Mouse (Mus musculus): Measurements from ENCODE around the gene Nsfl1c.
"Not testable (repeated sequence)": the region's sequence is repeated elsewhere in the genome, so short reads cannot be mapped to it uniquely, and the experiment has no call there.

DNA sequence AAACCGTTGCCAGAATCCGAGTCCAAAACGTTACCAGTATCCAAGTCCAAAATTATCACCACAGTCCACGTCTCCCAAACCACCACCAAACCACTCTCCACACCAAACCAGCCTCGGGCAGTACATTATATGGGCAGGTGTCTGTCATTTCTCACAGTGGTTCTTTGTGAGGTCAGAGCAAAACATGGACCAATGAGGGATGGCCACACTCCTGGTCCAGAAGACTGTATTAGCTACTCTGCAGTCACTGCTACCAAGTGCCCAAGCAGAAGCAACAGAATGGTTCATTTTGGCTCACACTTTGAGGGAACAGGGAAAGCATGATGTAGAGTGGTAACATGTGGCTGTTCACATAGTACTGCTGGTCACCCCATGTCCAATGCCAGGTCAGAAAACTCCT is 17.9 kb upstream of the Nsfl1c start, which contains the start of gene 4921509C19Rik:
- not testable (repeated sequence) for TF ChIP-seq MAX (IDR thresholded peaks at IDR 0.05; ENCODE audit: low read depth); MYOD1 (IDR thresholded peaks at IDR 0.05; ENCODE audit: control insufficient read depth in 1 of 3, insufficient read length in 2 of 3, low read depth in 2 of 3); POLR2A (IDR thresholded peaks at IDR 0.05; ENCODE audit: insufficient read length, low read depth); USF1 (IDR thresholded peaks at IDR 0.05; ENCODE audit: low read depth); TCF12 (IDR thresholded peaks at IDR 0.05; ENCODE audit: insufficient read depth, poor library complexity, severe bottlenecking); SRF (IDR thresholded peaks at IDR 0.05; ENCODE audit: control insufficient read depth, insufficient read length, low read depth); CEBPB (IDR thresholded peaks at IDR 0.05; ENCODE audit: insufficient read depth, poor library complexity, severe bottlenecking); POLR2AphosphoS2 (IDR thresholded peaks at IDR 0.05; ENCODE audit: insufficient read length, low read depth); E2F4 (IDR thresholded peaks at IDR 0.05; ENCODE audit: insufficient read depth); TCF3 (IDR thresholded peaks at IDR 0.05; ENCODE audit: insufficient read length, low read depth)

Data from myocyte (in vitro differentiated cells).